Mouse (Mus musculus) cerebellum, adult 2 months (tissue): ENCODE measurements at regions not wholly inside any gene's neighbourhood (a gene's known extent, or its start where the extent isn't known, plus 50 kb on each side); places are given as distances from the start of the nearest gene placed in this dataset.

Experiments used
- DNase-seq, 2 experiments: peaks; one replicate each; pipeline ENCODE4 v3.0.0; 2021
- H3K27ac ChIP-seq: fragments of 200-500 bp; 2 replicates; pipeline ENCODE4 v1.5.1; 2012; ENCODE audit warnings: low read length, control low read depth, inconsistent platforms; ENCODE audit not compliant: insufficient read depth
- H3K27me3 ChIP-seq: fragments of 200-500 bp; 2 replicates; pipeline ENCODE4 v1.6.1; 2012; ENCODE audit warnings: inconsistent platforms, mild to moderate bottlenecking, low read length, moderate library complexity; ENCODE audit not compliant: control insufficient read depth, insufficient read depth
- H3K4me1 ChIP-seq: fragments of 200-500 bp; 2 replicates; pipeline ENCODE4 v1.6.1; 2011; ENCODE audit warnings: low read length; ENCODE audit not compliant: control insufficient read depth, insufficient read depth
- H3K4me3 ChIP-seq: fragments of 200-500 bp; replicated peaks from 2 replicates; pipeline ENCODE3; 2011; ENCODE audit warnings: mild to moderate bottlenecking, low read depth, low read length, control low read depth; ENCODE audit not compliant: insufficient read depth
- CTCF ChIP-seq: fragments of 200-500 bp; IDR thresholded peaks from 2 replicates; pipeline ENCODE4 v1.5.1; 2011; ENCODE audit warnings: low read depth, mild to moderate bottlenecking, control low read depth, low read length, moderate library complexity, borderline replicate concordance; ENCODE audit not compliant: insufficient read depth
- POLR2A ChIP-seq: fragments of 200-500 bp; IDR thresholded peaks from 2 replicates; pipeline ENCODE4 v1.6.1; 2011; ENCODE audit warnings: low read length, control low read depth, borderline replicate concordance; ENCODE audit not compliant: insufficient read depth
- WGBS: fragments of 180-500 bp; shearing (Covaris S2); methylation state at CpG from one replicate; pipeline ENCODE4 v1.1.7; 2018; 5-methylcytosine and 5-hydroxymethylcytosine counted together

DNA sequence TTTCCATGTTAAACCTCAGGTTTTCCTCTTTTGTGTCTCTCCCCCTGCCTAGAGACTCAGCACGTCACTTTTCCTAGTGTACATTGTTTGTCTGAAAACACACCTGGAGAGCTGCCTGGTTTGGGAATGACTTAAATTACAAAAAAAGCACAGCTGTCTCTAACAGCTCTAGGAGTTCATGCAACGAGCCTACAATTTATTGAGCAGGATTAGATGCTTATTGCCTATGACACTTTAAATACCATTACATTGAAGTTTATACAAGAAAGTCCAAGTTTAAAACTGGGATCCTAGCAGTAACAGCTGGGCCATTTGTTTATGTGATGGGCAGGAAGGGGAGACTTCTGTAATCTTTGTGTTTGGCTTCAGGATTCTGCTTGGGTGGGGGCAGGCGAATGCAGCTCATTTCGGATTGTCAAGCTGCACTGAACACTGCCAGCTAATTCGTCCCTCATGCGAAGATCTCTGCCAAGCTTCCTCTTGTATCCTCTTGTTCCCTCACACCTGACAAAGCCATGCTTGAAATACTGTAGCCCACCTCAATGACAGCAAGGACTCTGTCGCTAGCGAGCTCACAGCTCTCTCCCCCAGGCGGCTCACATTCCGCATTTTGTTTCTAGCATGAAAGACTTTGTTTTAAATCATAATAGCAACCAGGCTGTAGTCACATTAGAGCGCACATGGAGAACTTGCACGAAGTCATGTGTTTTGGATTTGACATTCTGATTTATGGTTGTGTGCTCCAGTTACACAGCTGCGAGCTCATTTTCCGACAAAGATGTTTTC, 359.8 kb upstream of the Gm15217 start:
- WGBS: 69% methylated on average over 14 of the region's 14 CpGs
- DNase-seq: no peak
- TF ChIP-seq POLR2A (no peak), CTCF (no peak)
- Histone ChIP-seq H3K4me3 (no peak overlapping the region), H3K27me3 (no peaks in the 10 kb centered on the region), H3K4me1 (no peaks in the 10 kb centered on the region), H3K27ac (no peak overlapping the region)

DNA sequence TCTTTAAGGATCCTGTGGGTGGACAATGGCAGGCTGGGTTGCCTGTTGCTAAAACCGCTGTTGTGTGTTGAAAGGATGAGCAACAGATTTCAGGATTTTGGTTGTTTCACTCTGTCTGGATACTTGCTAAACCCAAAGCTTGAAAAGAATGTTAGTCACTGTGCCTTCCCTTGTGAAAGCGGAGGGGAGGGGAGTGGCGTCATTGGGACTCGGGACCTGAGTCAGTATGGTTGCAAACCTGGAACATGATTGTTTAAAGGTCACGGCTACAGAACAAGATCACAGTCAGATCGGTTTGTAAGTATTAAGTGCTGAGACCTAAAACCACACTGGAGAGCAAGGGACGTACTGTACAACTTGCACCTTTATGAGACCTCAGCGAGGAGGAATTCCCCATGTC, 344.9 kb upstream of the Gm15217 start:
- Histone ChIP-seq H3K27ac (no peak overlapping the region), H3K4me3 (no peak overlapping the region), H3K4me1 (no peaks in the 10 kb centered on the region), H3K27me3 (no peaks in the 10 kb centered on the region)
- no peak for DNase-seq
- 93% methylated on average over 8 of the region's 8 CpGs for WGBS
- no peak for TF ChIP-seq POLR2A
- no peak for TF ChIP-seq CTCF

DNA sequence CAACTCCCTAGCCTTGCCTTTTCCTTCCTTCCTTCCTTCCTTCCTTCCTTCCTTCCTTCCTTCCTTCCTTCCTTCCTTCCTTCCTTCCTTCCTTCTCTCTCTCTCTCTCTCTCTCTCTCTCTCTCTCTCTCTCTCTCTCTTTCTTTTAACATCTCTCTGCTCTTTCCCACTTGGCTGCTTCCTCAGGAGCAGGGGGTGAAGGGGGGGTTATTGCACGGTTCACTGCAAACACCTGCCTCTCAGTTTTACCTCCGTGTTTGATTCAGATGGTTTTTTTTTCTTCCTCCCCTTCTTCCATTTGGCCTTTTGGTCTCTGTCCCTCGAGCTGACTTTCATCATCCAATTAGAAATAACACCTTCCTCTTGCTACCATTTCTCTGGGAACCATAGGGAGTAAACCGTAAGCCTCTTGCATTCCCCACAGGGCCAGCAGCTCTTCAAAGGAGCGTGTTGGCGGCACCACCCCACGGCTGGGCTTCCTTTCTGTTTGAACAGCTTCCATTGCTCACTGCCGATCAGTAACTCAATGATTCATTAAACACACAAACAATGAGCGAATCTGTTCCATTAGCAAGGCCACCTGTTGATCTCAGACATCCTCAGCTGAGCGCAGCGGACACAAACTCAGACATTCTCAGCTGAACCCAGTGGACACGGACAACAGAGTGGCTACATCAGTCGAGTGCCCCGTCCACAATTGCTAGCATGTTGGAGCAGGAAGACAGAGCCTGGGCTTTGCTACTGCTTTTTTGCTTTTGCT, 318.4 kb upstream of the Gm15217 start:
- TF ChIP-seq CTCF (no peak), POLR2A (no peak)
- no peak for DNase-seq
- Histone ChIP-seq H3K27me3 (no peaks in the 10 kb centered on the region), H3K27ac (no peak overlapping the region), H3K4me1 (no peaks in the 10 kb centered on the region), H3K4me3 (peak overlapping the region; percentile 20)
- WGBS: 4% methylated on average over 14 of the region's 14 CpGs

DNA sequence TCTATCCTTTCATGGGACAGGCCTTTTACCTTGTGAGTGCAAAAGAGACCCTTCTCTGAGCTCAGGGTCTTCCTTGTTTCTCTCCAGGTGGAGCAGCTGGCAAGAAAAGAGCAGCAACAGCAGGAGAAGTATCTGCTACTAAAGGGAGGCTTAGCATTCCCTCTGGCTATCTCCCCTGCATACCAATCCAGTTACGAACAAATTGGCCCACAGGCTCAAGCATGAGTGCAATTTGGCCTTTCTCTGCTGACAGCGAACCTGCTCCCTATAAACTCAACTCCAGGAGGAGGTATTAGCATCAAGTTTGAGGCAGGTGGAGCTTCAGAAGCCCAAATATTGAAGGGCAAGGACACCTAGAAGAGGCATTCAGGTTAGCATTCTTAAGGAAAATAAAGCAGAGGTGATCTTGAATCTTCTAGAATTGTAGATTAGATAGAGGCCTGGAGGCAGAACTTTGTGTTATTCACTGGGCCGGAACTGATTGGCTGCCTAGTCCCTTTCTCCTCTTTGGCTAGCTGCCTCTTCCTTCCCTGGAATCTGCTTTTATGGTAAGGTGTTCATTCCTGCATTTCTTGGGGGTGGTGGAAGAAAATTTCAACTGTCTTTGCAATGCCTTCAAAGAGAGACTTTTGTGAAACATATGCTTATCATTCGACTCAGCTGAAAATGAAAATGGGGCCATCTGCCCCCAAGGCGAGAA, 312.0 kb upstream of the Gm15217 start:
- DNase-seq: no peak
- Histone ChIP-seq H3K27me3 (no peaks in the 10 kb centered on the region), H3K4me3 (no peak overlapping the region), H3K4me1 (no peaks in the 10 kb centered on the region), H3K27ac (no peak overlapping the region)
- TF ChIP-seq CTCF (no peak), POLR2A (no peak)
- 56% methylated on average over 5 of the region's 5 CpGs for WGBS

DNA sequence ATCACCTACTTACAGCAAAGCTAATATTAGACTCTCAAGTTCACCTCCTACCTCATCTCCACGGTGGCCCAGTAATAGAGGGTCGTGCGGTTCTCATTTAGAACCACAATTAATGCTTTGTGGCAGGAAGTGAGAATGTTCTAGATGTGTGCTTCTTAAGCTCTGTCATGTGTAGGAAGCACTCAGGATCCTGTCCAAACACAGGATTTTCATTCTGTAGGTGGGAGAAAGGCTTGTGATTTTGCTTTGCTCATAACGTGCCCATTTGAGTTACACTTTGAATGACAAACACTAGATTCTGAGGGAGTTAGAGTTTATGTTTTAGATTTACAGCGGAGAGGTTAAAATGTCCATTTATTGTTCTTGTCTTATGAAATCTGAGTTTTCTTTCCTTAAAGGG, 308.0 kb upstream of the Gm15217 start:
- DNase-seq: no peak
- TF ChIP-seq POLR2A (no peak), CTCF (no peak)
- 90% methylated on average over 5 of the region's 5 CpGs for WGBS
- H3K27ac ChIP-seq: no peak overlapping the region
- no peaks in the 10 kb centered on the region for H3K4me1 ChIP-seq
- H3K4me3 ChIP-seq: no peak overlapping the region
- no peaks in the 10 kb centered on the region for H3K27me3 ChIP-seq

DNA sequence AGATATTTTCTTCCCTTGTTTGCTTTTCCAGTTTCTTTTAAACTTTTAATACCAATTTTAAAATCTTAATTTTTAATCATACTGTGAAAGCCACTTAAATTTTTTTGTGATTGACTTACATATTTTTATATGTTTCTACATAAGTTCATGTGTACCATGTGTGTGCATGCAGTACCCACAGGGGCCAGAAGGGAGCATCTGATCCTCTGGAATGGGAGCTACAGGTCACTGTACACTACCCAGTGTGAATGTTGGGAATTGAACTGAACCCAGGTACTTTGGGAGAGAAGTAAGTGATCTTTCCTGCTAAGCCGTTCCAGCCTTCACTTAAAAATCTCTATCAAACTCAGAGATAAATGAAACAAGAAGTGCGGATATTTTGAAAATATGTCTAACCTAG, 302.5 kb upstream of the Gm15217 start:
- H3K27me3 ChIP-seq: no peaks in the 10 kb centered on the region
- WGBS: 90% methylated on average over 2 of the region's 2 CpGs
- DNase-seq: no peak
- H3K27ac ChIP-seq: no peak overlapping the region
- no peak for TF ChIP-seq POLR2A
- TF ChIP-seq CTCF: no peak
- H3K4me1 ChIP-seq: no peaks in the 10 kb centered on the region
- H3K4me3 ChIP-seq: no peak overlapping the region

DNA sequence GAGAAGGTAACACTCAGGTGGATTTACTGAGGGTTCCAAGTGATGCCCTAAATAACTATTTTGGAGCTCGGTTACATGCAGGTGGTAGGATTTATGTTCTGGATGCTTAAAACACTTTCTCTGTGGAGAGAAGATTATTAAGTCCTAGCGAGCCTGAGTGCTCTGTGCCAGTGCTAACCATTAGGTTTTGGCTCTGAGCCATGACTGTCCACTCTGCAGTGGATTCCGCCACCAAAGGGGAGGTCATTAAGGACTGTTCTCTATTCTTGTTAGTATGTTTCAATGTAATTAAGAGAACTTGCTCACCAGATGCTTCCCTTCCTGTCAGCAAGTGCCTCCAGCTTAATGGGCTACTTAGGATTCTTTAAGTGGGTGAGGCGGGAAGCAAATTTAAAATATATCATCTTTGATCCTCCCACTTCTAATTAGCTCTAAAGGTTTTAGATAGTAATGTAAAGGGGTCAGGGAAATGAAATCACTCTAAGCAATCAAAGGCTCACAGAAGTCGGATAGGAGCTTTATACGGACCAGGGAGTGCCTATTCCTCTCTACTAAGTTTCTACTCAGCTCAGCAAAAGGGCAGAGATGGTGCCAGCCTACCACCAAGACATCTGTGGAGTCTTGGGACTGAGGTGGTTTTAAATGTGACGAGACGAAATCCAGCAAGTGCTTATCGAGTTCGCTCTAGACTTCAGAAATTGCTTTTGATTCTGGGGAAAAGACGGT, 301.6 kb upstream of the Gm15217 start:
- H3K27ac ChIP-seq: no peak overlapping the region
- no peaks in the 10 kb centered on the region for H3K4me1 ChIP-seq
- 68% methylated on average over 11 of the region's 11 CpGs for WGBS
- H3K4me3 ChIP-seq: no peak overlapping the region
- TF ChIP-seq POLR2A (no peak), CTCF (no peak)
- DNase-seq: peak in 1 of 2 experiments; percentile 5
- no peaks in the 10 kb centered on the region for H3K27me3 ChIP-seq
